Mouse (Mus musculus): ENCODE data around the gene Ap1g2.

GRCm38 (mm10) chr14:55059931-55060330 is 46.5 kb downstream of the Ap1g2 start:
- TF ChIP-seq CTCF (IDR thresholded peaks at IDR 0.05; ENCODE audit: low read depth, low read length) (no peak), POLR2A (IDR thresholded peaks at IDR 0.05; ENCODE audit: borderline replicate concordance, low read depth, low read length) (no peak)
